Mouse (Mus musculus) liver, adult 2 months (tissue): ENCODE data around the gene Rnf185.

Source experiments
- CTCF ChIP-seq: fragments of 200-500 bp; IDR thresholded peaks from 2 replicates; pipeline ENCODE4 v1.5.1; 2011; ENCODE audit warnings: low read depth, low read length, control low read depth
- POLR2A ChIP-seq: fragments of 200-500 bp; IDR thresholded peaks from 2 replicates; pipeline ENCODE4 v1.6.1; 2011; ENCODE audit warnings: low read length, control low read depth; ENCODE audit not compliant: insufficient read depth; ENCODE audit errors: extremely low read depth

- TF ChIP-seq CTCF: no peak
- TF ChIP-seq POLR2A: no peak
These were observed 43.8 kb downstream of the Rnf185 start for GRCm38 (mm10) chr11:3408131-3408996.
